Mouse (Mus musculus) embryonic facial prominence, embryonic 11.5 days (tissue): ENCODE results near the gene Iqgap2. TPM values are rescaled to one million over a fixed set of nuclear protein-coding genes. Genes with fewer than 3 reads are reported as not detected.

Experiments
- ATAC-seq: fragments of 200-750 bp; cut with Nextera tagmentation; replicated peaks from 2 replicates; pipeline ENCODE4 v1.8.0; 2017; ENCODE audit warnings: low read depth; ENCODE audit not compliant: insufficient number of reproducible peaks, low FRiP score, low TSS enrichment
- DNase-seq: peaks from one replicate; pipeline ENCODE4 v3.0.0-alpha.2; 2015; ENCODE audit warnings: low spot score
- H3K27ac ChIP-seq: fragments of 300-500 bp; sonication (generic); replicated peaks from 2 replicates; pipeline ENCODE4 v1.5.1; 2014; ENCODE audit warnings: mild to moderate bottlenecking, low read depth, low read length, control low read depth
- H3K27me3 ChIP-seq: fragments of 300-500 bp; sonication (generic); 2 replicates; pipeline ENCODE4 v1.6.1; 2014; ENCODE audit warnings: mild to moderate bottlenecking, low read length, moderate library complexity, mixed read lengths; ENCODE audit not compliant: control insufficient read depth, insufficient read depth
- H3K36me3 ChIP-seq: fragments of 300-500 bp; sonication (generic); replicated peaks from 2 replicates; pipeline ENCODE4 v1.6.1; 2014; ENCODE audit warnings: low read depth, mild to moderate bottlenecking, low read length, moderate library complexity, mixed read lengths; ENCODE audit not compliant: control insufficient read depth, insufficient read depth
- H3K4me1 ChIP-seq: fragments of 300-500 bp; sonication (generic); 2 replicates; pipeline ENCODE4 v1.6.1; 2014; ENCODE audit warnings: low read length, mixed read lengths; ENCODE audit not compliant: control insufficient read depth, insufficient read depth
- H3K4me2 ChIP-seq: fragments of 300-500 bp; sonication (generic); 2 replicates; pipeline ENCODE4 v1.6.1; 2014; ENCODE audit warnings: low read depth, mild to moderate bottlenecking, control low read depth, low read length, moderate library complexity
- H3K4me3 ChIP-seq: fragments of 300-500 bp; sonication (generic); 2 replicates; pipeline ENCODE4 v1.5.1; 2014; ENCODE audit warnings: low read depth, low read length, control low read depth
- H3K9ac ChIP-seq: fragments of 300-500 bp; sonication (generic); replicated peaks from 2 replicates; pipeline ENCODE4 v1.6.1; 2014; ENCODE audit warnings: mild to moderate bottlenecking, control low read depth, low read length
- H3K9me3 ChIP-seq: fragments of 300-500 bp; sonication (generic); replicated peaks from 2 replicates; pipeline ENCODE4 v1.6.1; 2016; ENCODE audit warnings: mild to moderate bottlenecking, low read length, inconsistent platforms, mixed read lengths; ENCODE audit not compliant: control insufficient read depth
- WGBS: fragments of 180-500 bp; shearing (Covaris S2); extraction: QIAGEN DNeasy Blood & Tissue Kit; methylation state at CpG from one replicate; pipeline ENCODE4 v1.1.7; 2014; 5-methylcytosine and 5-hydroxymethylcytosine counted together
- polyA plus RNA-seq: library from polyadenylated mRNA; unstranded; fragments of >200 nt; fragmentation: Nextera tagmentation; extraction: Ambion mirVana; gene quantifications from 2 replicates; pipeline ENCODE4 v1.2.1, GENCODE M21; 2014

The Iqgap2 gene
- polyA plus RNA-seq, 1 experiment from 2014 or later: 16.3 TPM

- DNase-seq: no peak
- Histone ChIP-seq H3K9me3 (no peaks in the 10 kb centered on the region), H3K27me3 (no peaks in the 10 kb centered on the region), H3K4me1 (no peaks in the 10 kb centered on the region), H3K27ac (no peak overlapping the region), H3K9ac (no peak overlapping the region), H3K36me3 (no peaks in the 10 kb centered on the region), H3K4me3 (no peak overlapping the region), H3K4me2 (no peak overlapping the region)
- 59% methylated on average over 15 of the region's 15 CpGs for WGBS
- no peak for ATAC-seq
Observed at GRCm38 (mm10) chr13:95782311-95782968, 109.3 kb downstream of the Iqgap2 start.

- H3K4me1 ChIP-seq: no peaks in the 10 kb centered on the region
- DNase-seq (no peak), ATAC-seq (no peak)
- H3K9me3 ChIP-seq: no peaks in the 10 kb centered on the region
- H3K27me3 ChIP-seq: no peaks in the 10 kb centered on the region
- no peak overlapping the region for H3K4me3 ChIP-seq
- H3K9ac ChIP-seq: no peak overlapping the region
- WGBS: 58% methylated on average over 7 of the region's 7 CpGs
- H3K36me3 ChIP-seq: no peaks in the 10 kb centered on the region
- no peak overlapping the region for H3K27ac ChIP-seq
- H3K4me2 ChIP-seq: no peak overlapping the region
Observed at GRCm38 (mm10) chr13:95780038-95780437, 111.7 kb downstream of the Iqgap2 start.

GRCm38 (mm10) chr13:95779261-95779660 is 112.5 kb downstream of the Iqgap2 start:
- 71% methylated on average over 8 of the region's 8 CpGs for WGBS
- H3K4me1 ChIP-seq: no peaks in the 10 kb centered on the region
- ATAC-seq: no peak

GRCm38 (mm10) chr13:95778761-95779161 is 113.0 kb downstream of the Iqgap2 start:
- H3K4me2 ChIP-seq: no peak overlapping the region

More at GRCm38 (mm10) chr13:95779261-95779660, 112.5 kb downstream of the Iqgap2 start:
- no peak overlapping the region for H3K4me3 ChIP-seq
- no peak overlapping the region for H3K9ac ChIP-seq
- H3K9me3 ChIP-seq: no peaks in the 10 kb centered on the region
- no peak for DNase-seq
- no peaks in the 10 kb centered on the region for H3K27me3 ChIP-seq
- no peak overlapping the region for H3K27ac ChIP-seq
- no peak overlapping the region for H3K4me2 ChIP-seq
- H3K36me3 ChIP-seq: no peaks in the 10 kb centered on the region

GRCm38 (mm10) chr13:95777651-95778391 is 113.9 kb downstream of the Iqgap2 start:
- H3K4me1 ChIP-seq: no peaks in the 10 kb centered on the region
- H3K9me3 ChIP-seq: no peaks in the 10 kb centered on the region
- DNase-seq (no peak), ATAC-seq (no peak)
- no peaks in the 10 kb centered on the region for H3K36me3 ChIP-seq
- no peak overlapping the region for H3K9ac ChIP-seq
- H3K4me3 ChIP-seq: no peak overlapping the region
- H3K27me3 ChIP-seq: no peaks in the 10 kb centered on the region
- H3K4me2 ChIP-seq: no peak overlapping the region
- 88% methylated on average over 5 of the region's 5 CpGs for WGBS
- H3K27ac ChIP-seq: no peak overlapping the region

More at GRCm38 (mm10) chr13:95778761-95779161, 113.0 kb downstream of the Iqgap2 start:
- Histone ChIP-seq H3K4me3 (no peak overlapping the region), H3K9me3 (no peaks in the 10 kb centered on the region), H3K9ac (no peak overlapping the region), H3K27ac (no peak overlapping the region), H3K36me3 (no peaks in the 10 kb centered on the region), H3K4me1 (no peaks in the 10 kb centered on the region), H3K27me3 (no peaks in the 10 kb centered on the region)
- WGBS: 26% methylated on average over 9 of the region's 9 CpGs
- ATAC-seq (peak; percentile 72), DNase-seq (peak; percentile 78)

GRCm38 (mm10) chr13:95777237-95777636 is 114.5 kb downstream of the Iqgap2 start:
- no peak overlapping the region for H3K4me3 ChIP-seq
- no peaks in the 10 kb centered on the region for H3K36me3 ChIP-seq
- ATAC-seq: no peak
- no peaks in the 10 kb centered on the region for H3K4me1 ChIP-seq
- H3K4me2 ChIP-seq: no peak overlapping the region
- WGBS: 15% methylated on average over 2 of the region's 2 CpGs
- no peak overlapping the region for H3K27ac ChIP-seq
- H3K27me3 ChIP-seq: no peaks in the 10 kb centered on the region
- H3K9ac ChIP-seq: no peak overlapping the region
- peak; percentile 65 for DNase-seq
- H3K9me3 ChIP-seq: no peaks in the 10 kb centered on the region

GRCm38 (mm10) chr13:95774966-95775696 is 116.6 kb downstream of the Iqgap2 start:
- H3K4me2 ChIP-seq: no peak overlapping the region
- no peaks in the 10 kb centered on the region for H3K27me3 ChIP-seq
- no peaks in the 10 kb centered on the region for H3K9me3 ChIP-seq
- no peaks in the 10 kb centered on the region for H3K36me3 ChIP-seq
- H3K4me3 ChIP-seq: no peak overlapping the region
- WGBS: 58% methylated on average over 11 of the region's 11 CpGs
- no peaks in the 10 kb centered on the region for H3K4me1 ChIP-seq
- ATAC-seq: peak; percentile 58; the same call in 1 of the 2 replicates
- no peak for DNase-seq
- no peak overlapping the region for H3K27ac ChIP-seq
- no peak overlapping the region for H3K9ac ChIP-seq
